Mouse (Mus musculus) erythroblast, embryonic 14.5 days (primary cell): ENCODE results near the gene Barhl1.

Source experiments
- GATA1 ChIP-seq: IDR thresholded peaks from 2 replicates; pipeline ENCODE4 v1.6.1; 2012; ENCODE audit warnings: low read length, inconsistent platforms, mixed read lengths
- TAL1 ChIP-seq: IDR thresholded peaks from 3 replicates; pipeline ENCODE4 v1.6.1; 2012; ENCODE audit warnings: low read length, inconsistent platforms, mixed read lengths

GRCm38 (mm10) chr2:28923912-28924311 lies 7.4 kb upstream of the Barhl1 start:
- TF ChIP-seq TAL1 (no peak), GATA1 (no peak)
